Mouse (Mus musculus): Measurements from ENCODE around the gene Crhr2.

Crhr2 gene

GRCm38 (mm10) chr6:55044542-55044941 is 88.3 kb downstream of the Crhr2 start:
- no peak for DNase-seq (ENCODE audit: low spot score)

- DNase-seq (ENCODE audit: low spot score) = no peak
Measured at GRCm38 (mm10) chr6:55043206-55043605, 89.6 kb downstream of the Crhr2 start.
